Mouse (Mus musculus) kidney, embryonic 16.5 days (tissue): ENCODE results near the gene Slc27a1. TPM values are rescaled to one million over a fixed set of nuclear protein-coding genes. Genes with fewer than 3 reads are reported as not detected.

Source experiments
- ATAC-seq: fragments of 200-750 bp; cut with Nextera tagmentation; 2 replicates; pipeline ENCODE4 v1.8.0; 2017; ENCODE audit warnings: moderate TSS enrichment; ENCODE audit not compliant: low FRiP score, low TSS enrichment
- H3K27ac ChIP-seq: fragments of 300-500 bp; sonication (generic); 2 replicates; pipeline ENCODE4 v1.5.1; 2014; ENCODE audit warnings: low read length
- H3K27me3 ChIP-seq: fragments of 300-500 bp; sonication (generic); 2 replicates; pipeline ENCODE4 v1.6.1; 2014; ENCODE audit warnings: low read length, control low read depth, mixed read lengths; ENCODE audit not compliant: insufficient read depth
- H3K36me3 ChIP-seq: fragments of 300-500 bp; sonication (generic); 2 replicates; pipeline ENCODE4 v1.6.1; 2014; ENCODE audit warnings: low read length, control low read depth, mixed read lengths; ENCODE audit not compliant: insufficient read depth
- H3K4me1 ChIP-seq: fragments of 300-500 bp; sonication (generic); 2 replicates; pipeline ENCODE4 v1.6.1; 2014; ENCODE audit warnings: low read length, control low read depth, mixed read lengths; ENCODE audit not compliant: insufficient read depth
- H3K4me2 ChIP-seq: fragments of 300-500 bp; sonication (generic); replicated peaks from 2 replicates; pipeline ENCODE4 v1.6.1; 2014; ENCODE audit warnings: low read depth, low read length
- H3K4me3 ChIP-seq: fragments of 300-500 bp; sonication (generic); 2 replicates; pipeline ENCODE4 v1.5.1; 2014; ENCODE audit warnings: mild to moderate bottlenecking, low read length
- H3K9ac ChIP-seq: fragments of 300-500 bp; sonication (generic); replicated peaks from 2 replicates; pipeline ENCODE4 v1.6.1; 2014; ENCODE audit warnings: low read length
- H3K9me3 ChIP-seq: fragments of 300-500 bp; sonication (generic); 2 replicates; pipeline ENCODE4 v1.6.1; 2016; ENCODE audit warnings: low read length, control low read depth
- WGBS: fragments of 180-500 bp; shearing (Covaris S2); extraction: QIAGEN DNeasy Blood & Tissue Kit; methylation state at CpG from one replicate; pipeline ENCODE4 v1.1.7; 2014; 5-methylcytosine and 5-hydroxymethylcytosine counted together
- microRNA-seq: library from miRNA; unstranded; fragments of <30 nt; microRNA quantifications from one replicate; pipeline ENCODE4, GENCODE M21; 2016
- polyA plus RNA-seq: library from polyadenylated mRNA; unstranded; fragments of >200 nt; fragmentation: Nextera tagmentation; extraction: Ambion mirVana; gene quantifications from 2 replicates; pipeline ENCODE4 v1.2.1, GENCODE M21; 2015

Gene Slc27a1
- polyA plus RNA-seq, 1 experiment from 2014 or later, result 49.8 TPM

GRCm38 (mm10) chr8:71628396-71629095 lies 59.9 kb downstream of the Slc27a1 start:
- peak overlapping the region; percentile 74 for H3K27ac ChIP-seq
- 6% methylated on average over 16 of the region's 16 CpGs for WGBS
- H3K9ac ChIP-seq, result peak overlapping the region; percentile 76
- peaks cover 27% of the 10 kb centered on the region for H3K4me1 ChIP-seq
- H3K4me2 ChIP-seq, result peak overlapping the region; percentile 95
- peak overlapping the region; percentile 62 for H3K4me3 ChIP-seq
- peaks cover 15% of the 10 kb centered on the region for H3K36me3 ChIP-seq
- no peak for ATAC-seq
- H3K27me3 ChIP-seq, result peaks cover 6% of the 10 kb centered on the region
- peaks cover 10% of the 10 kb centered on the region for H3K9me3 ChIP-seq

- WGBS, result under 1% methylated on average over 54 of the region's 55 CpGs
- H3K4me3 ChIP-seq, result peak overlapping the region; percentile 62
- H3K27me3 ChIP-seq, result peaks cover 11% of the 10 kb centered on the region
- H3K4me2 ChIP-seq, result peak overlapping the region; percentile 95
- peaks cover 8% of the 10 kb centered on the region for H3K36me3 ChIP-seq
- peaks cover 34% of the 10 kb centered on the region for H3K4me1 ChIP-seq
- peaks cover 10% of the 10 kb centered on the region for H3K9me3 ChIP-seq
- peak; percentile 88 for ATAC-seq
- peak overlapping the region; percentile 74 for H3K27ac ChIP-seq
- H3K9ac ChIP-seq, result peak overlapping the region; percentile 76
Measured at GRCm38 (mm10) chr8:71629096-71629697, 60.5 kb downstream of the Slc27a1 start.

- Histone ChIP-seq H3K4me2 (peak overlapping the region; percentile 95), H3K27me3 (peaks cover 14% of the 10 kb centered on the region), H3K4me1 (peaks cover 37% of the 10 kb centered on the region), H3K9ac (peak overlapping the region; percentile 76), H3K27ac (peak overlapping the region; percentile 74; the same call in 1 of the 2 replicates), H3K9me3 (peaks cover 10% of the 10 kb centered on the region), H3K36me3 (peaks cover 2% of the 10 kb centered on the region; the same call in 1 of the 2 replicates), H3K4me3 (peak overlapping the region; percentile 62)
- 5% methylated on average over 25 of the region's 25 CpGs for WGBS
- peak; percentile 50 for ATAC-seq
Measured at GRCm38 (mm10) chr8:71629781-71630212, 61.1 kb downstream of the Slc27a1 start.

- 84% methylated on average over 6 of the region's 6 CpGs for WGBS
- no peak overlapping the region for H3K4me2 ChIP-seq
- peaks cover 37% of the 10 kb centered on the region for H3K4me1 ChIP-seq
- no peak overlapping the region for H3K9ac ChIP-seq
- no peak overlapping the region for H3K27ac ChIP-seq
- peaks cover 10% of the 10 kb centered on the region for H3K9me3 ChIP-seq
- no peak for ATAC-seq
- no peak overlapping the region for H3K4me3 ChIP-seq
- no peaks in the 10 kb centered on the region for H3K36me3 ChIP-seq
- H3K27me3 ChIP-seq, result peaks cover 20% of the 10 kb centered on the region
Measured at GRCm38 (mm10) chr8:71630761-71631160, 62.1 kb downstream of the Slc27a1 start.

GRCm38 (mm10) chr8:71631897-71632296 lies 63.2 kb downstream of the Slc27a1 start:
- H3K9ac ChIP-seq, result no peak overlapping the region
- ATAC-seq, result no peak
- H3K4me3 ChIP-seq, result no peak overlapping the region
- 67% methylated on average over 2 of the region's 2 CpGs for WGBS
- no peak overlapping the region for H3K4me2 ChIP-seq
- H3K9me3 ChIP-seq, result peaks cover 10% of the 10 kb centered on the region
- no peak overlapping the region for H3K27ac ChIP-seq
- peaks cover 20% of the 10 kb centered on the region for H3K27me3 ChIP-seq
- no peaks in the 10 kb centered on the region for H3K36me3 ChIP-seq
- H3K4me1 ChIP-seq, result peaks cover 37% of the 10 kb centered on the region

GRCm38 (mm10) chr8:71633164-71633563 lies 64.5 kb downstream of the Slc27a1 start:
- no peak overlapping the region for H3K27ac ChIP-seq
- 15% methylated on average over 18 of the region's 22 CpGs for WGBS
- H3K27me3 ChIP-seq, result peaks cover 20% of the 10 kb centered on the region
- no peak overlapping the region; the same call in 1 of the 2 replicates for H3K9ac ChIP-seq
- no peaks in the 10 kb centered on the region for H3K36me3 ChIP-seq
- peaks cover 10% of the 10 kb centered on the region for H3K9me3 ChIP-seq
- ATAC-seq, result no peak
- peak overlapping the region; percentile 25; the same call in 1 of the 2 replicates for H3K4me2 ChIP-seq
- H3K4me1 ChIP-seq, result peaks cover 28% of the 10 kb centered on the region
- H3K4me3 ChIP-seq, result no peak overlapping the region

GRCm38 (mm10) chr8:71633981-71634667 lies 65.4 kb downstream of the Slc27a1 start:
- peaks cover 20% of the 10 kb centered on the region for H3K4me1 ChIP-seq
- WGBS, result 2% methylated on average over 26 of the region's 26 CpGs
- H3K9ac ChIP-seq, result peak overlapping the region; percentile 33; the same call in 1 of the 2 replicates
- H3K9me3 ChIP-seq, result peaks cover 10% of the 10 kb centered on the region
- H3K27me3 ChIP-seq, result peaks cover 20% of the 10 kb centered on the region
- H3K4me3 ChIP-seq, result peak overlapping the region; percentile 20
- no peak overlapping the region for H3K27ac ChIP-seq
- H3K36me3 ChIP-seq, result no peaks in the 10 kb centered on the region
- peak; percentile 20; the same call in 1 of the 2 replicates for ATAC-seq
- H3K4me2 ChIP-seq, result peak overlapping the region; percentile 50

Small RNA genes within 50 kb of the gene (microRNA-seq; reads per million reads assigned to microRNA genes)
- not detected for gene Mir6769b

Other genes with a start within 250 kb of the Slc27a1 start
- gene Use1, start 202.0 kb upstream of the Slc27a1 start, polyA plus RNA-seq, result 109 and 111 TPM in 2 replicates
- gene Ocel1, start 197.6 kb upstream of the Slc27a1 start, polyA plus RNA-seq, result 6.1 TPM in 2 replicates
- 65.4 and 82.9 TPM in 2 replicates for gene Nr2f6, start 186.9 kb upstream of the Slc27a1 start, polyA plus RNA-seq
- gene Ushbp1, start 173.1 kb upstream of the Slc27a1 start, polyA plus RNA-seq, result 29.8 and 31.2 TPM in 2 replicates
- 116 and 120 TPM in 2 replicates for gene Babam1, start 172.0 kb upstream of the Slc27a1 start, polyA plus RNA-seq
- gene Ankle1, start 162.9 kb upstream of the Slc27a1 start, polyA plus RNA-seq, result 47.4 and 58.3 TPM in 2 replicates
- 41.9 and 46.6 TPM in 2 replicates for gene Abhd8, start 105.2 kb upstream of the Slc27a1 start, polyA plus RNA-seq
- 170 and 178 TPM in 2 replicates for gene Mrpl34, start 103.9 kb upstream of the Slc27a1 start, polyA plus RNA-seq
- 110 and 115 TPM in 2 replicates for gene Dda1, start 99.7 kb upstream of the Slc27a1 start, polyA plus RNA-seq
- gene Ano8, start 82.9 kb upstream of the Slc27a1 start, polyA plus RNA-seq, result 0.81 and 1.0 TPM in 2 replicates
- gene Gtpbp3, start 80.8 kb upstream of the Slc27a1 start, polyA plus RNA-seq, result 22.2 and 22.5 TPM in 2 replicates
- gene Plvap, start 57.1 kb upstream of the Slc27a1 start, polyA plus RNA-seq, result 165 TPM in 2 replicates
- gene Ccdc194, start 43.2 kb upstream of the Slc27a1 start, polyA plus RNA-seq, result 0.15 and 0.61 TPM in 2 replicates
- 53.6 and 55.6 TPM in 2 replicates for gene Bst2, start 31.4 kb upstream of the Slc27a1 start, polyA plus RNA-seq
- 114 and 118 TPM in 2 replicates for gene Mvb12a, start 26.0 kb upstream of the Slc27a1 start, polyA plus RNA-seq
- 16.3 and 16.7 TPM in 2 replicates for gene Tmem221, start 10.0 kb upstream of the Slc27a1 start, polyA plus RNA-seq
- 0.24 and 0.31 TPM in 2 replicates for gene Nxnl1, start 2.3 kb upstream of the Slc27a1 start, polyA plus RNA-seq
- gene Pgls, start 23.3 kb downstream of the Slc27a1 start, polyA plus RNA-seq, result 244 and 252 TPM in 2 replicates
- 4.6 and 5.3 TPM in 2 replicates for gene Fam129c, start 28.8 kb downstream of the Slc27a1 start, polyA plus RNA-seq
- 77.6 and 78.5 TPM in 2 replicates for gene Colgalt1, start 42.1 kb downstream of the Slc27a1 start, polyA plus RNA-seq
- gene Unc13a, start 102.9 kb downstream of the Slc27a1 start, polyA plus RNA-seq, result 0.55 and 0.94 TPM in 2 replicates
- gene Jak3, start 107.4 kb downstream of the Slc27a1 start, polyA plus RNA-seq, result 6.6 and 7.5 TPM in 2 replicates
- 1.3 and 7.7 TPM in 2 replicates for gene Insl3, start 120.3 kb downstream of the Slc27a1 start, polyA plus RNA-seq
- 3.3 and 4.2 TPM in 2 replicates for gene B3gnt3, start 132.9 kb downstream of the Slc27a1 start, polyA plus RNA-seq
- 8.6 and 8.7 TPM in 2 replicates for gene Fcho1, start 156.8 kb downstream of the Slc27a1 start, polyA plus RNA-seq